Mouse (Mus musculus) kidney, adult 2 months (tissue): Measurements from ENCODE around the gene Olfr569. TPM values are rescaled to one million over a fixed set of nuclear protein-coding genes. Genes with fewer than 3 reads are reported as not detected.

Experiments
- DNase-seq: peaks from one replicate; pipeline ENCODE4 v3.0.0; 2021
- H3K27ac ChIP-seq: fragments of 200-500 bp; 2 replicates; pipeline ENCODE4 v1.5.1; 2012; ENCODE audit warnings: low read depth, low read length, control low read depth, inconsistent platforms; ENCODE audit not compliant: insufficient read depth
- H3K27me3 ChIP-seq: fragments of 200-500 bp; replicated peaks from 2 replicates; pipeline ENCODE4 v1.6.1; 2012; ENCODE audit warnings: mild to moderate bottlenecking, moderate library complexity, low read length, inconsistent platforms; ENCODE audit not compliant: control insufficient read depth, insufficient read depth
- H3K36me3 ChIP-seq: fragments of 200-500 bp; 2 replicates; pipeline ENCODE4 v1.6.1; 2012; ENCODE audit warnings: mild to moderate bottlenecking, moderate library complexity, low read length, inconsistent platforms; ENCODE audit not compliant: control insufficient read depth, insufficient read depth
- H3K4me1 ChIP-seq: fragments of 200-500 bp; 2 replicates; pipeline ENCODE4 v1.6.1; 2011; ENCODE audit warnings: low read length; ENCODE audit not compliant: control insufficient read depth, insufficient read depth
- H3K4me3 ChIP-seq: fragments of 200-500 bp; 2 replicates; pipeline ENCODE4 v1.5.1; 2011; ENCODE audit warnings: mild to moderate bottlenecking, low read depth, low read length, control low read depth; ENCODE audit not compliant: insufficient read depth
- CTCF ChIP-seq: fragments of 200-500 bp; conservative IDR thresholded peaks from 2 replicates; pipeline ENCODE4 v1.5.1; 2011; ENCODE audit warnings: low read depth, mild to moderate bottlenecking, control low read depth, low read length, moderate library complexity, mixed read lengths; ENCODE audit not compliant: insufficient read depth, insufficient read length
- POLR2A ChIP-seq: fragments of 200-500 bp; IDR thresholded peaks from one replicate; pipeline ENCODE4 v1.6.1; 2011; ENCODE audit warnings: low read depth, low read length, control low read depth
- WGBS: fragments of 180-500 bp; shearing (Covaris S2); methylation state at CpG from one replicate; pipeline ENCODE4 v1.1.7; 2018; 5-methylcytosine and 5-hydroxymethylcytosine counted together
- polyA plus RNA-seq: library from polyadenylated mRNA; depleted of rRNA; stranded (reverse); fragments of >200 nt; gene quantifications from 2 replicates; pipeline ENCODE4 v1.2.3, GENCODE M21; 2012; rRNA removed

Olfr569 gene
- polyA plus RNA-seq, result not detected in 2 replicates

DNA sequence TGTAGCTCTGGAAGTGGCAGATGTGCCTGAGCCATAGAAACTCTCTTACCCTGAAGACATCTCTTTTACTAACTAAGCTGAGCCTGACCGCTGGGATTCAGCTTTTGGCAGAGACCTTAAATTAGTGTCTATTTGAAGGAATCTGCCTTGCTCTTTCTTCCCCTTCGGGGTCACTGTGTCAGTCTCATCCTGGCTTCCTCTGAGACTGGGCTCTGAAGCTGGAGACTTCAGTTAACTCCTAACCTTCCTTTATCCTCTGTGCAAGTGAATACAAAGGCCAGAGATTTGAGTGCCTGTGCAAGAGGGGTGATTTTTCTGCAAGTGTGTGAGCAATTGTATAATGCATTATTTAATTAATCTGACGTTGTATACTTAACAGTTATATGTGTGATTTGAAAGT, at the start of gene Olfr569:
Gene Olfr569 (minus strand): TSS at position 101 of the 400 bp plus-strand sequence.
- Histone ChIP-seq H3K36me3 (no peaks in the 10 kb centered on the region), H3K4me3 (no peak within 1 kb of the TSS), H3K27me3 (no peaks in the 10 kb centered on the region), H3K4me1 (no peaks in the 10 kb centered on the region), H3K27ac (no peak within 1 kb of the TSS)
- DNase-seq, result no peak
- no peak for TF ChIP-seq CTCF
- TF ChIP-seq POLR2A, result no peak
- WGBS, result 61% methylated on average over 3 of the region's 3 CpGs

DNA sequence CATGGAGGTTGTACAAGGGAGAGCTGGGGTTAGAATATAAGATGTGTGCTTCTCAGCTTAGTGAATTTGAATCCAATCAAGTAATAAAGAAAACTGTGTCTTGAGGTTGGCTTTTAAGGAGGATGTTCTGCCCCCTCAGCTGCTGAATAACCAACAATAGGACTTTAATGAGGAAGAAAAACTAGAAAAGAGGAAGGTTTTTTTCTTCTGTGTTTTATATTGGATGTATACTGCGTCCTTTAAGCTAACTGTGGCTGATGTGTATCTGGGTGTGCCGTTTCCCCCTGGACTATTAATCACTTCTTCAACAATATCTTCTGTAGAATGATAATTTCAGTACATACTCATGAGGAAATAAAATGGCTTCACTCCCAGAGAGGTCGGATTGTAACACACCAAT, 36.4 kb upstream of the Olfr569 start:
- TF ChIP-seq CTCF, result no peak
- no peak for TF ChIP-seq POLR2A
- H3K27ac ChIP-seq, result no peak overlapping the region
- no peaks in the 10 kb centered on the region; the same call in 1 of the 2 replicates for H3K27me3 ChIP-seq
- H3K4me1 ChIP-seq, result no peaks in the 10 kb centered on the region
- H3K36me3 ChIP-seq, result no peaks in the 10 kb centered on the region
- no peak overlapping the region for H3K4me3 ChIP-seq
- no peak for DNase-seq
- WGBS, result 65% methylated on average over 3 of the region's 3 CpGs

DNA sequence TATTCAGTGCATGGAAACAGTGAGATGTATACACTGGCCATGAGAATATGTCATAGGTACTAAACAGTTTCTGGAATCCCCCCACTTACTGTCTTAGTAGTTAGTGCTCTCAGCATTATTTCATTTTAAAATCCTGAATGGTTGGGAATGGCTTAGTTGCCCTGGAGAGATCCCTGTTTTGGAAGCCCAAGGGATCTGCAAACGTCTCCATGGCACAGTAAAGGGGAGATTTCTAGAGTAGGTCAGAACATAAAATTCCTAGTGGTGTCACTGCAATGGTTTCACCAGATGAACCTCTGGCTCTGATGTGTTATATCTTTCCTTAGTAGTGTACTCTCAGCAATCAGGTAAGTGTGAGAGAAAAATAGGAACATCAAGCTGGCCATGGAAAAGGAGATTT, 33.4 kb upstream of the Olfr569 start, which contains the start of gene Olfr572:
Gene Olfr572 (plus strand): TSS at position 301 of the 400 bp plus-strand sequence.
- 55% methylated on average over 1 of the region's 1 CpGs for WGBS
- no peaks in the 10 kb centered on the region for H3K4me1 ChIP-seq
- H3K27ac ChIP-seq, result no peak within 1 kb of the TSS
- no peaks in the 10 kb centered on the region for H3K27me3 ChIP-seq
- H3K36me3 ChIP-seq, result no peaks in the 10 kb centered on the region
- no peak for DNase-seq
- no peak for TF ChIP-seq POLR2A
- no peak for TF ChIP-seq CTCF
- no peak within 1 kb of the TSS for H3K4me3 ChIP-seq

DNA sequence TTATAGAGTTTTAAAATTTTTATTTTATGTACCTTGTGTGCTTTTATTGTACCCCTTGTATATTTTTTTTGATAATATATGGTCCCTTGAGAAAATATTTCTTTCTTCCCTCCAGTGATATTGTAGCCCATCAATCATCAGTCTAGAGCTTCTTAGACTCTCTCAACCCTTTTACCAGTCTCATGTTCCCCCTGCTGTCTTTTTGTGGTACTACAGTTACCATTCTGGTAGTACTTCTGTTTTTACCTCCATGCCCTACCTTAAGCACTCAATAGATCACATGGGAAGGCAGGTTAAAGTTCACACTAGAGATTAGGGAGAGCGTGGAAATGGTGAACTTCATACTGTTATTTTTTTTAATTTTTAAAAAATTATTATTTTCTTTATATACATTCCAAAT, 28.9 kb upstream of the Olfr569 start:
- Histone ChIP-seq H3K4me3 (no peak overlapping the region), H3K36me3 (no peaks in the 10 kb centered on the region), H3K4me1 (no peaks in the 10 kb centered on the region), H3K27me3 (no peaks in the 10 kb centered on the region), H3K27ac (no peak overlapping the region)
- peak; percentile 41 for DNase-seq
- 0% methylated on average over 1 of the region's 1 CpGs for WGBS
- TF ChIP-seq CTCF, result no peak

DNA sequence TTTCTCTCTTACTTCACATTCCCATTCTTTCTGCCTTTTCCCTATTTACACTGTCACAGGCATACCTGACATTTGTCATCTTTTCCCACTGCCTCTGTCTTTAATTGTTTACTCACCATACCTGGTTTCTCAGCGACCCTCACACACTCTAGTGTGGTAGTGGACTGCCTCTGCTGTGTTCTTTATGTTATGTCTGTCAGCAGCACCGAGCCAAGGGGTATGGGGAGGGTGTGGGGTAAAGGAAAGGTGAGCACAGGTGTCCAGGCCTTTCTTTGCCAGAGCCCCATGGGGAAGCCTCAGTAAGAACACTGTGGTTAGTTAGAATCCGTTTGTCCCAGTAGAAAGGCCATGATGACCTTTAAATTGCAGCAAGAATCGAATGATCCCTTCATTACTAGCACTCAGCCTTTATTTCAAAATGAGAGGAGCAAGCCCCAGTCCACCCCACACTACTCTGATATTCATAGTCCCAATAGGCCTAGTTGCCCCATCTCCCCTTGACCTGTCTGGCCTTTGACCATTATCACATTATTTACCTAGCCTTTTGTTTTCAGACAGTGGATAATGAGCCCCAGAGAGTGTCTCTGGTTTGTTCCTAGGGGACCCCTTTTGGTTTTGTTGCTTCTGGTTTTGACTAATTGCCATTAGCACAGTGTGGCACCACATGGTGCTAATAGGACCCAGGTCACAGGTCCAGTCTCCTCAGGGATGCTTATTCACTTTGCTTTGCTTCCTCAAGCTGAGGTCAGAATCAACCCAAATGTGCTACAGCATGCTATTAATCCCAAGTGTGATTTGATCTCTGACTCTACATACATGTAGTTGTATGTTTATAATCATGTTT, 26.6 kb upstream of the Olfr569 start, which contains the start of gene Olfr571:
Gene Olfr571 (minus strand): TSS at position 505 of the 844 bp plus-strand sequence.
- Histone ChIP-seq H3K4me3 (no peak within 1 kb of the TSS), H3K36me3 (no peaks in the 10 kb centered on the region), H3K27ac (no peak within 1 kb of the TSS), H3K27me3 (no peaks in the 10 kb centered on the region), H3K4me1 (no peaks in the 10 kb centered on the region)
- no peak for DNase-seq
- 56% methylated on average over 4 of the region's 4 CpGs for WGBS
- TF ChIP-seq POLR2A (no peak), CTCF (no peak)

DNA sequence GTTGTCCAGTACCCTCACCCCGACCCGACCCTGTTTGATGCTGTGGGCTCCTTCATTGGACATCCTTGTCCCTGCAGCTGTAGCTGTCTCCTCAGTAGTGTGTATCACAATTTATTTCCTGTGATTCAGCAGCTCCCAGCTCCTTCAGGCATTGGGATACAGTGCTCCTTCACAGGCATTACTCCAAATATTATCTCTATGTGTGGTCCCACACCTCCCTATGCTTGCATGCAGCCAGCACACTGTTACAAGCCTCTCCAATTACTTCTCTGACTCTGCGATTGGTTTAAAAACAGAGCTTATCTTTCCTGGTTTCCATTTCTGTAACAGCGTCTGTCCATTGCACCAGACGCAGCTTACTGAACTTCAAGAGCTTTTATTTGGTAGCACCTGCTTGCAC, 25.7 kb upstream of the Olfr569 start:
- 57% methylated on average over 5 of the region's 5 CpGs for WGBS
- Histone ChIP-seq H3K4me1 (no peaks in the 10 kb centered on the region), H3K27me3 (no peaks in the 10 kb centered on the region), H3K4me3 (no peak overlapping the region), H3K36me3 (no peaks in the 10 kb centered on the region), H3K27ac (no peak overlapping the region)
- TF ChIP-seq CTCF (no peak), POLR2A (no peak)
- DNase-seq, result no peak

DNA sequence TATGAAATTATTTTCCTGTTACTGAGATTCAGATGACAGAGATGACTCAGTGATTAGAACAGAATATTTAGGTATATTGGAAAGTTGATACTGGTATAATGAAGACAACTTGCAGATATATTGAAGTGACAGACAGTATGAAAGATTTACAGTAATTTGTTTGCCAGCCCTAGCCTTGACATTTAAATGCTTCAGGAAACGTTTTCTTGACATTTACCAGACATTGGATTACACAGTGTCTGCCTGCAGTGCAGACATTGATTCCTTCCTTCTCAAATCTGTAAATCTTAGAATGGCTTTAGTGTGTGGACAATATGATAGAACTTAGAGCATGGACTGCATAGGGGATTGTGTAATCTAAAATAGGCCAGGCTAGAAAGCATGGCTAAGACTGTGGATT, 24.6 kb upstream of the Olfr569 start:
- Histone ChIP-seq H3K27me3 (no peaks in the 10 kb centered on the region), H3K4me3 (no peak overlapping the region), H3K4me1 (no peaks in the 10 kb centered on the region), H3K36me3 (no peaks in the 10 kb centered on the region), H3K27ac (no peak overlapping the region)
- 5% methylated on average over 1 of the region's 1 CpGs for WGBS
- DNase-seq, result no peak
- TF ChIP-seq CTCF (no peak), POLR2A (no peak)
